Mouse (Mus musculus) bone marrow macrophage, adult 2 months (primary cell): ENCODE results near the gene Taar6.

Experiments used
- CTCF ChIP-seq: IDR thresholded peaks from 2 replicates; pipeline ENCODE4 v1.5.1; 2012; ENCODE audit warnings: low read depth, mild to moderate bottlenecking, low read length, moderate library complexity
- POLR2A ChIP-seq: IDR thresholded peaks from 2 replicates; pipeline ENCODE4 v1.6.1; 2012; ENCODE audit warnings: mild to moderate bottlenecking, low read depth, low read length, borderline replicate concordance

DNA sequence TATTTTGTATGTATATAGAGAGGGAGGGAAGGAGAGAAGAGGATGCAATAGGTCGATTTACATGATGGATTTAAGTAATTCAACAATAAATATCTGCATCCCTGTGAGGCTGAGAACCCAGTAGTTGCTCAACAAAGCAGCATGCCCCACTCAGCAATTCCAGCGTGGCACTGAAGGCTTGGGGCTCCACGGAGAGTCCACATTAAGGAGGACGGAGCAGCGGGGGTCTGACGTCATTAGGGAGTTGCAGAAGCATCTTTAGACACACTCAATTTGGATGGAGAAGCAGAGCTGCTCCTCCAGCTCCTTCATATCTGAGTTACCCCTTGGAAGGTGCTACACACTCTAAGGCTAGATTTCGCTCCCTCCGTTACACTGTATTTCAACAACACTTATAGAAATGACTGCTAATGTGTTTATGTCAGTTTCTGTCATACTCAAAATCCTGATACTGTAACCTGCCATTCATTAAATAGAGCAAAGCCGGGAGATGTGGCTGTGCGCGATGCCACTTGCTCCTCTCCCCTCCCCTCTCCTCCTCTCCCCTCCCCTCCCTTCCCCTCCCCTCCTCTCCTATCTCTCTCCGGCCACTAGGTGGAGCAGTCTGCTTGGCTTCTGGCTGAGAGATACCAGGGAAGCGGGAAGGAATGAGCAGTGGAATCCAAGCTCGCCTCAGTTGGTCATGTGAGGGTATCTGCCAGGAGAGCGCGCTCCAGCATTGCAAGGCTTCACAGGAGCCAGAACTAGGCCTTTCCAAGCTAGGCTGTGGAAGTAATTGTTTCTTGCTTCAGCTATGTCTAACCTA lies 6.3 kb downstream of the Taar6 start:
- no peak for TF ChIP-seq POLR2A
- TF ChIP-seq CTCF, result peak; percentile 81
